Mouse (Mus musculus): Measurements from ENCODE around the gene Olfr297. TPM values are rescaled to one million over a fixed set of nuclear protein-coding genes. Genes with fewer than 3 reads are reported as not detected.

Gene Olfr297
- not detected in 2 replicates for polyA plus RNA-seq (2015; fragmentation: Nextera tagmentation; extraction: Ambion mirVana)

DNA sequence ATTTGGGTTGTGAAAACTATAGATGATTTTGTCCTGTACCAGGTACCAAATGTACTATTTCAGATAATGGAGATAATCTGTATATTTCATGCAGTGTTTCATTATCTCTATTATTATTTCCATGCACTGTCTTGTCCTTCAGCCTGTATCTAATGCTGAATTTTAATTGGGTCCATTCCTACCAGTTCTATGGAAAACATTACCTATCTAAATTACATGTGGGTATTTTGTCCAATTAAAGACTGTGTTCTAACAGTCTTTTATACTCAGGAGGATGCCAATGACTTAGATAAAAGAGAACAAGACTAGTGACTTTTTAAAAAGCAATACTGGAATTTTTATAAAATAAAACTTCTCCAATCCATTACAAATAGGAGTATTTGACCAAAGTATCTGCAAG, at the start of gene Olfr297:
Gene Olfr297 (plus strand): TSS at position 301 of the 400 bp plus-strand sequence.
- H3K9ac ChIP-seq = no peak within 1 kb of the TSS
- no peaks in the 10 kb centered on the region for H3K4me1 ChIP-seq (replicated peaks)
- no peaks in the 10 kb centered on the region for H3K9me3 ChIP-seq
- H3K4me3 ChIP-seq = no peak within 1 kb of the TSS
- no peak within 1 kb of the TSS for H3K27ac ChIP-seq (replicated peaks)
- H3K36me3 ChIP-seq = no peaks in the 10 kb centered on the region
- ATAC-seq (ENCODE audit: low read depth) = no peak
- H3K4me2 ChIP-seq = no peak within 1 kb of the TSS
- no peaks in the 10 kb centered on the region for H3K27me3 ChIP-seq

DNA sequence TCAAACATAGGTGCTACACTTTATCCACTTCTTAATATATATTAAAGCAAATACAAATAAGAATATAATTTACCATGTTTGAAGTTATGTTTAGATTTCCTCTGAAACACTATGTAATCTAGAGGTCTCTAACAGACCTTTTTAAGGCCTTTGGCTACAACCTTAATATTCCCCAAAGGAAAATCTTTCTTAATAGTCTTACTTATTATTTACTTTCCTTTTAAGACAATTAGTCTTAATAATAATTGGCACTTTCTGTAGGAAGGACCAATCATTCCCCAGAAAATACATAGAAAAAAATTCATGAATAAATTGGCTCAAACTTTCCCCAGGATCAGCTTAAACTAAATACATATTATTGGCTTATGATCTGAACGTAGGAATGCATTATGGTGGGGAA, 27.4 kb upstream of the Olfr297 start, which contains the start of gene Olfr298:
Gene Olfr298 (minus strand): TSS at position 101 of the 400 bp plus-strand sequence.
- Histone ChIP-seq H3K9ac (no peak within 1 kb of the TSS), H3K4me1 (replicated peaks) (no peaks in the 10 kb centered on the region), H3K4me2 (no peak within 1 kb of the TSS), H3K9me3 (no peaks in the 10 kb centered on the region), H3K27me3 (no peaks in the 10 kb centered on the region), H3K27ac (replicated peaks) (no peak within 1 kb of the TSS), H3K4me3 (no peak within 1 kb of the TSS), H3K36me3 (no peaks in the 10 kb centered on the region)
- no peak for ATAC-seq (ENCODE audit: low read depth)
- 88% methylated on average over 1 of the region's 1 CpGs for WGBS

Other genes with a start within 250 kb of the Olfr297 start
- not detected in 2 replicates for gene Olfr310, start 242.8 kb upstream of the Olfr297 start, polyA plus RNA-seq (2015; fragmentation: Nextera tagmentation; extraction: Ambion mirVana)
- not detected in 2 replicates for gene Olfr309, start 206.3 kb upstream of the Olfr297 start, polyA plus RNA-seq (2015; fragmentation: Nextera tagmentation; extraction: Ambion mirVana)
- gene Olfr308, start 194.3 kb upstream of the Olfr297 start, polyA plus RNA-seq (2015; fragmentation: Nextera tagmentation; extraction: Ambion mirVana) = not detected in 2 replicates
- gene Olfr307, start 182.4 kb upstream of the Olfr297 start, polyA plus RNA-seq (2015; fragmentation: Nextera tagmentation; extraction: Ambion mirVana) = not detected in 2 replicates
- gene Olfr305, start 153.0 kb upstream of the Olfr297 start, polyA plus RNA-seq (2015; fragmentation: Nextera tagmentation; extraction: Ambion mirVana) = not detected in 2 replicates
- gene Olfr304, start 133.3 kb upstream of the Olfr297 start, polyA plus RNA-seq (2015; fragmentation: Nextera tagmentation; extraction: Ambion mirVana) = not detected in 2 replicates
- gene Olfr303, start 122.2 kb upstream of the Olfr297 start, polyA plus RNA-seq (2015; fragmentation: Nextera tagmentation; extraction: Ambion mirVana) = not detected in 2 replicates
- not detected in 2 replicates for gene Olfr301, start 116.1 kb upstream of the Olfr297 start, polyA plus RNA-seq (2015; fragmentation: Nextera tagmentation; extraction: Ambion mirVana)
- gene Olfr299, start 60.0 kb upstream of the Olfr297 start, polyA plus RNA-seq (2015; fragmentation: Nextera tagmentation; extraction: Ambion mirVana) = not detected in 2 replicates
- gene Olfr298, start 27.5 kb upstream of the Olfr297 start, polyA plus RNA-seq (2015; fragmentation: Nextera tagmentation; extraction: Ambion mirVana) = not detected in 2 replicates
- not detected in 2 replicates for gene Olfr295, start 63.9 kb downstream of the Olfr297 start, polyA plus RNA-seq (2015; fragmentation: Nextera tagmentation; extraction: Ambion mirVana)
- gene Olfr294, start 96.7 kb downstream of the Olfr297 start, polyA plus RNA-seq (2015; fragmentation: Nextera tagmentation; extraction: Ambion mirVana) = not detected in 2 replicates
- not detected in 2 replicates for gene Olfr293, start 129.1 kb downstream of the Olfr297 start, polyA plus RNA-seq (2015; fragmentation: Nextera tagmentation; extraction: Ambion mirVana)
- gene Olfr292, start 168.4 kb downstream of the Olfr297 start, polyA plus RNA-seq (2015; fragmentation: Nextera tagmentation; extraction: Ambion mirVana) = not detected in 2 replicates